Mouse (Mus musculus): Measurements from ENCODE around the gene Cyp2c23.

Cyp2c23 gene

DNA sequence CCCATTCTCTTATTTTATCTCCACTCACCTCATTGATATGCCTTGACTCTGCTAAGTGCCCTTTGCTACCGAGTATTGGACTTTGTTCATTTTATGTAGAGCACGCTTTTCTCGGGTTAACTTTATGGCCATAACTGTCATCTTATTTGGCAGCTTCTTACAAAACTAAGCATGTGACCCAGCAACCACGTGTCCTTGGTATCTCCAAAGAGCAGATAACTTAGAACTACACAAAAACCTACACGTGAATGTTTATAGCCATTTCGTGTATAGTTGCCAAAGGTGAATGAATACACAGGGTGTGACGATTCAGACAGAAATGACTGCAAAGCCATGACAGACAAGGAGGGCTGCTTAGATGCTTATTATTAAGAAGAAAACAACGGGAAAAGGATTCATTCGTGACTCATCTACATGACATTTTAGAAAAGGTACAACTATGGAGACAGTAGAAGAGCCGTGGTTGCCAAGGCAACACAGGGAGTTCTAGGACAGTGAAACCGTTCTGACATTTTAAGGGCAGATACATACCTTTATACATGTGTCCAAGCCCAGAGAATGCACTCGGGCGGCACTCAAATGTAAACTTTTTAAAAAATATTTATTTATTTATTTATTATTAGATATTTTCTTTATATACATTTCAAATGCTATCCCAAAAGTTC, 4.0 kb downstream of the Cyp2c23 start:
- no peak for DNase-seq (ENCODE audit: low read depth, low spot score)

DNA sequence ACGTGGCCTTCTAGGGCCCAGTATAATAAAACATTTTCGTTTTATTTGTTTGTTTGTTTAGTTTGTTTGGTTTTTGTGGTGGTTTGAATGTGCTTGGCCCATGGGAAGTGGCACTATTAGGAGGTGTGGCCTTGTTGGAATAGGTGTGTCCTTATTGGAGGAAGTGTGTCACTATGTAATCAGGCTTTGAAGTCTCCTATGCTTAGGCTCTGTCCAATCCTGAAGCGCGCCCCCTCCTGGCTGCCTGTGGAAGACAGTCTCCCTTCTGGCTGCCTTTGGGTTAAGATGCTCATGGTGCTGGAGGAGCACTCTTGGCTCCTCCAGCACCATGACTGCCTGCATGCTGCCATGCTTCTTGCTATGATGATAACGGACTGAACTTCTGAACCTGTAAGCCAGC, 5.9 kb downstream of the Cyp2c23 start:
- no peak for DNase-seq (ENCODE audit: low read depth, low spot score)

DNA sequence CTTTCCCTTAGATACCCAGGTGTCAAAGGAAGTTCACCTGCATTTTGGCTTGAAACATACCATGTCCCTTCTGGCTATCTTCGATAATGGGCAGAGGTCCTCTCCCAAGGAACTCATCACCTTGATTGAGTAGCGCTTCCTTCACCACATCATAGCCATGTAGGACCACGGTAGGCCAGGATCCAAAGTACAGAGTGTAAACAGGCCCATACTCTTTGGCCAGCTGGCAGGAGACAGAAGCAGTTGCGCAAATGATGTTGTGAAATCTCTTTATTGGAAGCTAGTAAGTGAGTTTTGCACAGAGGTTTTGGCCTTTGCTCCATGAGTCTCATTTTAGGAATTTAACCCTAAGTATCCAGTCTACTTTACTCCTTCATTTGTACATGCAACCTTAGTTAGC, 7.5 kb downstream of the Cyp2c23 start:
- no peak for DNase-seq (ENCODE audit: low read depth, low spot score)

DNA sequence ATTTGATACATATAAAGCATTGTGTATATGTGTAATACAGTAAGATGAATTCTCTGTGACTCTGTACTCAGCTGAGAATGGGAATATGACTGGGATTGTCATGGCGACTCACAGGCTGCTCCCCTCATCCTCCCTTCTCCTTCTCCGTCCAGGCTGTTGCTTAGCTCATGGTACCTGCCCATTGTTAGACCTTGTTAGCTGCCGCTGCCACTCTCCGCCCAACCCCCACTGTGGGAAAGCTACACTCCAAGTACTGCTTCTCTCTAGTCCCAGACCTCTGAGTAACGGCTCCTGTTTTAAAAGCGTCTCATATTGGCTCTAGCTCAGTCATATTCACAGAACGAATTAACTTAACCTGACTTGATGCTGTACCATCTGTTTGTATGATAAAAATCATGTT, 9.3 kb downstream of the Cyp2c23 start:
- DNase-seq (ENCODE audit: low read depth, low spot score): no peak

DNA sequence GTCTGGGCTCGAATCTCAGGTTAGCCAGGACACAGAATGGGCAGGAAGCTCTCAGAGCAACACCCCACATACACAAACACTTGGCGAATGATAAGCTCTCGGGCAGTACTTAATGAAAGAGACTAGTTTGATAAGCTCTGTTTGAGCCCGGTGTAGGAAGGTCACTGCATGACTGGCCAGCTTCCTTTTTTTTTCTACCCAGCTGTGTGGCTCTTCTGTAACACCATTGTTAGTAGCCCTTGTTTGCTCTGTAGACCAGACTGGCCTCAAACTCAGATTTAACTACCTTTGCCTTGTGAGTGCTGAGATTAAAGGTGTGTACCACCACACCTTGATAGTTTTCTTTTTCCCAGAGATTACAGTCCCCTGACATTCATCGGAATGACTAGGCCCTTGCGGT, 15.1 kb downstream of the Cyp2c23 start:
- DNase-seq (ENCODE audit: low read depth, low spot score): no peak

DNA sequence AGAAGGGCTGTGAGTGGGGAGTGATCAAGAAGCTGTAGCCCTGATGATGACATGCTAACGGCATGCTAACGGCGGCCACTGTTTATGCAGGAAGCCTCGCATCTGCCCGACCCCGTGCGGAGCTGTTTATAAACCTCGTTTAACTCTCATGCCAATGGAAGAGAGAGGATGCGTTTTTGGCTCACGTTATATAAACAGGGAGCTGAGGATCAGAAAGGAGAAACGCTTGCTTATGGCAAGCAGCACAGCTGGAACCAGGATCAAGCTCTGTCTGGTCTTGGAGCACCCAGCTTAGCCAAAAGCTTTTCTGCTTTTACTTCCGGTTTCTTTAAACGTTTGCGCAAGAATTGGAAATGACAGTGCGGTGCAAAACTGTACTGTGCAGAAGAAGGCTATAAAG, 20.2 kb downstream of the Cyp2c23 start:
- no peak for DNase-seq (ENCODE audit: low read depth, low spot score)

DNA sequence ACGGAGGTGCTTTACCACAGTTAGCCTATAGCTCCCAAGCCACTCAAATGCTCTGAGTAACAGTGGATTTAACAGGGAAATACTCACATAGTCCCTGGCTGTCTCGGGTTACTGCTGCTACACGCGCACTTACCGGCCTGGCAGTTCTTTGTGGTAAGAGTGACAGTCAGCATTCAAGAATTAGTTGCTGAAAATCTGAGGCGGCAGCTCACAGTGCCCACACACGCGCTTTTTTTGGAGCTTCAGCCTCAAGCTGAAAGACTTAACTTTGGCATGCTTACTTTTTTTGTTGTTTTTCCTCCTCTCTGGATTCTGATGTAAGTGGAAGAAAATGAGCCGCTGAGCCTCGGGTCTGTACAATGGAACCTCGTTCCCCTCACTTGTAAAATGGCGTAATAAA, 21.8 kb downstream of the Cyp2c23 start:
- no peak for DNase-seq (ENCODE audit: low read depth, low spot score)

DNA sequence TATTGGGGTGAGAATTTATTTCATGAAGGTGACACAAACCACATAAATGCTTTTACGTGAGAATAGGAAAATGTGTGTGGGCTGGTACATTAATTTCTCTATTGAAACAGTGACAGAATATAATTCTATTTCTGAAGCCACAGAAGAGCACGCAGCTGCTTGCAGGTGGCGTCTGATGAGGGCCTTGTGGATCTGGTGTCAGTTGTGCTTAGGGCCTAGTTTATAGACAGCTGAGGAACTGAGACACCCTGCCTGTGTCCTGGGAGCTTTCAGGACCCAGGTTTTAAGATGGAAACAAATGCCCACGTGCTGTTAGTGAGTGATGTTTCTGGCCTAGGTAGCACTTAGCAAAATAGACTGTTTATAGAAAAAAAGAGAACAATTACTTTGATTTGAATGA, 24.0 kb downstream of the Cyp2c23 start:
- DNase-seq (ENCODE audit: low read depth, low spot score): peak; percentile 3

DNA sequence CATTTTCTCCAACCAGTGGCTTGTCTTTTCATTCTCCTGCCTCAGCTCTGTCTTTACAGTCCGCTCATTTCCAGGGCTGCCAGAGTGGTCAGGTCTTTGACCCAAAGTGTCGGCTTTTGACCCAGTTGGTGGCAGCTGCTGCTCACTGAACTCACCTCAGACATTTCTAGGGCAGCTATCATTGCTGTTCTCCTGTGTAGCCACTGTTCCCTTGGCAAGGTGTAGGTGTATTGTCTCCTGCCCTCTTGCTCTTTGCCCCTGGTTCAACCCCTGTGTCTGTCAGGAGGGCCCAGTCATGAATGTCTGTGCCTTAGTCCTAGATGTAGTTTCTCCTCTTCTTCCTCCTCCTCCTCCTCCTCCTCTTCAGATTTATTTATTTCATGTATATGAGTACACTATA, 24.7 kb downstream of the Cyp2c23 start:
- no peak for DNase-seq (ENCODE audit: low read depth, low spot score)

DNA sequence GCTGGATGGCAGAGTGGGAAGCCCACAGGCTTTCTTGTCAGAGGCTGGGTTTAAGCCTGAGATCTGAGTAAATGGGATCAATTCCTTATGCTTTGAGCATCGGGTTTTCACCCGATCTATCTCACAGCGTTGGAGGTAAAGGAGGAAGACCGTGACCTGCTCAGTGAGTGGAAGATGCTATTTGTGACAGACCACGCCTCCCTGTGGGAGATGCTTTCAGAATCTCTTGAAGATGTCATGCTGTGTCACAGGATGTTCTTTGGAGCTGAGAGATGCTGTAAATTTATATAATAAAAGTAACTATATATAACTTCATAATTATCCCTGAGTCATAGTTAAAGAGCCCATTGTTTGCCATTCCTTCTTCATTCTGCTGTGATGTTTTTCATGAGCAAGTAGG, 28.3 kb downstream of the Cyp2c23 start:
- no peak for DNase-seq (ENCODE audit: low read depth, low spot score)

DNA sequence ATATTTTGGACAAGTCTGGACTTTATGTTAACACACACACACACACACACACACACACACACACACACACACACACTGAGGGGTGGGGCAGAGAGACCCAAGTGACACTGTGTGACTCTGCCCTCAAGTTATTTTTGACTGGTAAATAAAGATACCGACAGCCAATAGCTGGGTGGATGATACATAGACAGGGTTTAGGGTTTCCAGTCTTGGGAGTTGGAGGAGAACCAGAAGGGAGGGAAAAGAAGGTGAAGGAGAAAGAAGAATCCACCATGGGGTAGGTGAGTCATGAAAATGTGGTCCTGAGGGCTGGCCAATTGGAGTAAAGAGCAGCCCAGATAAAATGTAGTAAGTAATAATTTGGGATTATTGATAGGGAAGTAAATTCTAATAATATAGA, 28.9 kb downstream of the Cyp2c23 start:
- DNase-seq (ENCODE audit: low read depth, low spot score): no peak

DNA sequence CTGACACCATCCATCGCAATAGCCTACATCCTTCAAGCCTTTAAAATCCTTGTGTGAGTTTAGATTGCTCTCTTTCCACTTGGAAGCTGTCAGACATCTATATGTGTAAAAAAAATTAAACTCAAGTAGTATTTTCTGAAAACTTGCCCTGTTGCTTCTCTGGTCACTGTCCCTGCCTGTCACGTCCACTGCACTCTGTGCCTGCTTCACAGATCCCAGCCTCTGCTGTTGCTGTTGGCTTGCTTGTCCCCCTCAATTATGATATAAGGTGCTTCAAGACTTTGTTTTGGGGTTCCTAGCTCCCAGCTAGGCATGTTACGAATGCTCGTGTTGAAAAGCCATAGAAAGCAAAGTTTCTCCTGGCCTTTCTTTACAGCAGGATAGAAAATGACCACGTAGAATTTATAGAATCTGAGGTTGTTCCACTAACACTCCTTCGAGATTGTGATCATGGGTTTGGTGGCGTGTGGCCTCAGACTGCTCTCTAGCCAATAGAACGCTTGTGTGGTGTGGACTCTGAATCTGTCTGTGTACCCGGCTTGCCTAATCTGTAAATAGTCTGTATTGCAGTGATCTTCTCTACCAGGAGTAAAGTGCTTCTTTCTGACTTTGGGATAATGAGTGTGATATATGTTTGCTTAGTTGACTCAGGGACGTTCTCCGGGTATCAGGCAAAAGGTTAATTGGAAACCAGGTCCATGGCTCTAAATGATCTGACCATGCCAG, 30.0 kb downstream of the Cyp2c23 start:
- no peak for DNase-seq (ENCODE audit: low read depth, low spot score)

DNA sequence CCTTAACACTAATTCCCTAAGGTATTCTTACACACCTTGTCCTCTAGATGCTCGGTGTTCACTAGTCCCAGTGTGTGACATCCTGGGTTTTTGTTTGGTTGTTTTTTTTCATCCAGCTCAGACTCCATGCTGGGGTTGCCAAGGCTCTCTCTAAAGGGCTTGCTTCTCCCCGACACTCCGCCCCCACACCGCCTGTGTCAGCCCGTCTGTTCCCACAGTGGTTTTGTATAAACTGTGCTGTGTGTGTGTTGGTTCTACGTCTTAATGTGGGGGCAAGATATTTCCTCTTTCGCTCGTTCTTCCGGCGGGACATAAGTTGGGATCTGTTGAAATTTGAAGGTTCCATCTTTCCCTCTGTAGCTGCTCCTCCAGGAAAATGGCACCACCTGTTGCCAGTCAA, 30.9 kb downstream of the Cyp2c23 start:
- DNase-seq (ENCODE audit: low read depth, low spot score): no peak

DNA sequence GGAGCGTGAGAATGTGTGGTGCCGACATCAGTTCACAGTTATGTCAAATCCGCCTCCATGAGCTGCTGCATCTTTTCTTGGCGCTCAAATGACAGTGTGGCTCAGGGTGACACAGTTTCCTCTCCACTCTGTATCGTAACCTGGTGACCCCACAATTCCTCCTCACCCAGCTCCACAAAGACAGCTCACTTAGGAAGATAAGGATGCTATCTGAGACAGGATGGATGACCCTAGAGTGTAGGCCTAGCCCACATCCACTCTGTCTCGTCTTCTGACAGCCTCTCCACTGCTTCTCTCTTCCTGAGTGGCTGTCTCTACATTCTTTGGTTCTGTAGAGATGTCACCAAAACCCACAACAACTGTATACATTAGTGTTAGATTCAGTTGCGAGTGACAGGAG, 33.6 kb downstream of the Cyp2c23 start:
- no peak for DNase-seq (ENCODE audit: low read depth, low spot score)

DNA sequence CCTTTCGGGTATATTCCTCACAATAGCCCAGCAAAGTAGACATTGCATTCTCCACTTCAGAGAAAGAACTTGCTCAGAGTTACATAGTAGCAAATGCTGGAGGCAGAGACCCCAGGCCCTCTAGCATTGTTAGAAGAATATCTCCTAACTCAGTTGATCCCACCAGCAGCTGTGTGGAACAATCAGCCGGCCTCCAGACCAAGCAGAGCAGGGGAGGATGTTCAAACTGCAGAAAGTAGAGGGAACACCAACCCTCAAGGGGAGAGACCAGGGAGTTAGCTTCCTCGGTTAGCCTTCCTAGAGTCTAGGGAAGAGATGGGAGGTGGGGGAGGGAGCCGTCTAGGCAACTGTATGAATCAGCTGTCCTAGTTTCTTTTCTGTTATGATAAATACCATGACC, 36.5 kb downstream of the Cyp2c23 start:
- no peak for DNase-seq (ENCODE audit: low read depth, low spot score)

DNA sequence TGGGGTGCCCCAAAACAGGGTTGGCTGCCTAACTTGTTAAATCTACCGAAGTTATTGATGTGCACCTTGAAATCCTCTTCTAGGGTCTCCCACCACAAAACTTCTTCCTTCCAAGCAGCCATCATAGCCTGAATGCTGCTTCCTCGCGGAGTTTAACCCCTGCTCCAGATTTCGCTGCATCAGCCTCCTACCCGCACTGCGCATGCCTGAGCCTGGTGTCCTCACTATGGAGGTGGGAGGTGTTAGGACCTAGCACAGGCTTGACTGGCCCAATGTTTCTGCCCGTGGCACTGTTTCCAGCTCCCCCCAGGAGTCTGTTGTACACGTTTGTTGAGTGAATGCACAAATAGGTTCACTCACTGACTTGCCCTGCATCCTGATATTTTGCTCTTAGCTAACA, 38.6 kb downstream of the Cyp2c23 start:
- no peak for DNase-seq (ENCODE audit: low read depth, low spot score)

DNA sequence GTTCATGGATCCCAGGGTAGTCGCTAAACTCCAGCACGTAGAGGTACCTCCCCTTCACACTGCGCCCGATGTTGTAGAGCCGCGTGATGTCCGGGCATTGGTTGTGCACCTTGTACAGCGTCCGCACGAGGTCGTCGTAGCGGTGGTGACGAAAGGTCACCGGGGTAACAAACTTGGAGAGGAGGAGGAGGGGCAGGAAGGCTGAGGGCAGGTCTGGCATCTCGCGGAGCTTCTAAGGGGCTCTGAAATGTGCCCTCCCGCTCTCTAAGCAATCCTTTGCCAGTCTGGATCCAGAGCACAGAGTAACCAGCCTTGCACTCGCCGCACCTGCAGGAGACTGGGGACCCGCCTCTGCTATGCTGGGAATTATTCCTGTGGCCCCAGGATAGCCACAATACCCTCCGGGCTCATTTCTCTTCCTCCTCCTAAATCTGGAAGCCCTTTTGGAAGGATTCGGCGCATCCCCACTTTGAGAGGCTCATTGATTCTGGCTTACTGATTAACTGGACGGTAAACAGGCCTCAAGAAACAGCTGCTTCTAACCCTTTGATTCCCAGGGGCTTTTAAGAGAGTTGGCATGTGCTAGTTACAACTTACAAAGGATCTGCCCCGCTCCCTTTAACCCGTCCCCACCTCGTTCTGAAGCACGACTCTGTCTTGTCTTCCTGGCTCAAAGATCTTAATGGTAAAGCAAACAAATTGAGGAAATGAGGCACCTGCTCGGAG, 42.8 kb downstream of the Cyp2c23 start, which contains the start of gene Cpn1:
Gene Cpn1, minus strand, starts transcription at position 488 of the 726 bp plus-strand sequence.
- DNase-seq (ENCODE audit: low read depth, low spot score): no peak

DNA sequence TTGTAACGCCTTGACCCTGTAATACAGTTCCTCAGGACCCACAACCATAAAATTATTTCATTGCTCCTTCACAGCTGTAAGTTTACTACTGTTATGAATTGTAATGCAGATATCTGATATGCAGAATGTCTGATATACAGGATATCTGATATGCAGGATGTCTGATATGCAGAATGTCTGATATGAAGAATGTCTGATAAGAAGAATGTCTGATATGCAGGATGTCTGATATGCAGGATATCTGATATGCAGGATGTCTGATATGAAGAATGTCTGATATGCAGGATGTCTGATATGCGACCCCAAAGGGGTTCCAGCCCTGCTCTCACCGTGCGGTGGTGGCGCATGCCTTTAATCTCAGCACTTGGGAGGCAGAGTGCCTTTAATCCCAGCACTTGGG, 47.0 kb downstream of the Cyp2c23 start:
- DNase-seq (ENCODE audit: low read depth, low spot score): no peak

DNA sequence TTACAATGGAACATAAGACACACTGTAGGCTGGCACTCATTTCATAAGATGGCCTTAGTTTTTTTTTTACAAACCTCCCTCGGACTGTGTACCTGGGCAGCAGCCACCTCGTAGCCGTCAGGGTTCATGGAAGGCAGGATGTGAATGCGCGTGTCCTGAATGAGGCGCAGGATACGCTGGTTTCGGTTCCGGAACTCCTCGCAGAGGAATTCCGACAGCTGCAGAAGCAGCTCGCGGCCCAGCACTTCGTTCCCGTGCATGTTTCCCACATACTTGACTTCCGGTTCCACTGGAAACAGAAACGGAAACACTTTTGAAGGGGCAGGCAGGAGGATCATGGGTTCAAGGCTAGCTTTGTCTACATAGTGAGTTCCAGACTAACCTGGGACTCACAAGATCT, 48.3 kb downstream of the Cyp2c23 start:
- DNase-seq (ENCODE audit: low read depth, low spot score): no peak

DNA sequence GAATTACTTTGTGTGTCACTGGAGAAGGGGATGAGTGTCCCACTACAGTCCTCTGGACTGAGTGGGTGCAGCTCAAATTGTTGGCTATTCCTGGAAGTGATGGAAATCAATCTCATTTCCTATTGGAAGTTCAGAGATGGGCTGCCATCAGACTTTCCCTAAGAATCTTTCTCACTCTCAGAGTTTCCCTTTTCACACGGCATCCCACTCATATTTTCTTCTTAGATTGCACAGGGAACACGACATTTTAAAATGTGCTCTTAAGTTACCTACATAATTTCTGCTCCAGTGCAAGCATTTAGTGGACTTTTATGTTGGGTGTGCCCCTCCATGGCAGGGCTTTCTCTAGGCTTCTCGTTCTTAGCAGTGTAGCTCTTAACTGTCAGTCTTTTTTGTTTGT, 51.2 kb downstream of the Cyp2c23 start:
- DNase-seq (ENCODE audit: low read depth, low spot score): no peak

DNA sequence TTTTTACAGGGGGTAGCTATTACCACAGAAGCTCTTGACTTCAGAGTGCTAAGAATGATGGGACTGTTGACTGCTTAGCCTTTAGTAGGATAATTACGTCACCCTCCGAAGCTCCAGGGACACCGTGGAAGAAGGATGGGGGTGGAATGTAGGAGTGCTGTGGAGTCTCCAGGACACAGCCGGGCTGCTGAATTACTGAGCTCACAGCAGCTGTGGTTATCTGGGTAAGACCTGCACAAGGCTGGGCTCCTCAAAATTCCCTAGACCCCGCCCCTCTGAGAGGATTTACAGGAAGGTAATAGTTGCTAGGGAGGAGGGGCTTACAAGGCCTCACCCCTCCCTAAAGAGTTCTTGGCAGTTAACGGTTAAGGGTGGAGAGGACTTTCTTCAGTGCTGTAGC, 52.3 kb downstream of the Cyp2c23 start:
- DNase-seq (ENCODE audit: low read depth, low spot score): no peak

DNA sequence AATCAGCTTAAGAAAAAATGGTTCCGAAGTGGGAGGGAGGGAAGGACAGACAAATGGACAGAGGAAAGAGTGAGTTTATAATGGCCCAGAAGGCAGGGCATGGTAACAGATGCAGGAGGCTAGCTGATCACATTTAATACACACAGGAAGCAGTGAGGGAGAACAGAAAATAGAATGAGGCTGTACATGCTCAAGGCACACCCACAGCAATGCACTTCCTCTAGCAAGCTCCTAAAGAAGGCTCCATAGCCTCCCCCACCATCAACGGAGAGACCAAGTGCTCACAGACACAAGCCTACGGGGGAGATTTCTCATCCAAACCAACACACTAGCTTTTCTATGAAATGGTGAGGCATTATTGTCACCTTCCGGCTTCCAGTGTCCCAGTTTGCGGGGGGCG, 54.8 kb downstream of the Cyp2c23 start:
- no peak for DNase-seq (ENCODE audit: low read depth, low spot score)

DNA sequence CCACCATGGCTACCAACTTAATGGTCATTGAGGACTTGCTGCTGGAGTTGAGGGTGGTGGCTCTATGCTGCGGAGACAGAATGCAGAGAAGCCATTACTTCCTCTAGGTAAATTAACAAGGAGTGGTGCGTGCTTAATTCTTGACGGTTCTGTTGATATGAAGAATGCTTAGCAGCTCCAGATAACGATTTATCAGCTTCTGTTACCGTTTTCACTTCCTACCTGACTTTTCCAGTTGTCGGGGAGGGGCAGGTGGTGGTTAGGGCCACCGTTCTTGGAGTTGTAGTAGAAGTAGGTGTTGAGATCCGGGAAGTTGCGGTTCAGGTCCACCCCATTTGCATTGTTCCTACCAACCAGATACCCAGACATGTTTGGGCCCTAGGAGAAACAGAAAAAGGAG, 55.3 kb downstream of the Cyp2c23 start:
- DNase-seq (ENCODE audit: low read depth, low spot score): no peak

Data from CD4-positive helper T cell, adult 2 months (primary cell).